23 mouse cellular contexts compared by ENCODE assay signal in the genomic region with DNA sequence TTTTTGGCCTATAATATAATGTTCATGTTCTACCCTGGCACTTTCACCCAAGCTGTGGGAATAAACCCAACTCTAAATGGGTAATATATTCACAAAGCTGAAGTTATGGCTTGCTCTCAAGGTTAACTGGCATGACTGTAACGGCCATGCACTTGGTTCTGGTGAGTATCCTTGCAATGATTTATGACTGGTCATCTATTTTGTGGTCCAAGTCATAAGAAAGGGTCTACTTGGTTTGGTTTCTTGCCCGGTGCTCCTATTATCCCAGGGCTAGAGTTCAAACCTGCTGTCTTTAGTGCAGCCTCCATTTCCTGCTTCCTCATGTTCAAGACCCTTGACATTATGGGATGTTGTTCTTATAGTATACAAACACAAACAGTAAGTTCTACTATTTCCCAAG. TPM values are rescaled to one million over a fixed set of nuclear protein-coding genes. Genes with fewer than 3 reads are reported as not detected.
DNase-seq lines count a peak whose midpoint lies in the region; ATAC-seq and TF ChIP-seq lines count a peak whose summit lies in the region.
"Had no signal": no experiment of that assay in that cellular context is flagged by ENCODE, and none has a peak within 500 bp of the region (broad histone marks: within the 10 kb centered on the region; RNA-seq: fewer than 3 reads in every experiment).

No protein-coding gene starts in this region.

- H3K27me3 ChIP-seq in kidney, embryonic 15.5 days: no peaks in the 10 kb centered on the region
- H3K27me3 ChIP-seq in kidney, adult 2 months (replicated peaks; ENCODE audit: control insufficient read depth, insufficient read depth, low read length): no peaks in the 10 kb centered on the region
- no peaks in the 10 kb centered on the region for H3K27me3 ChIP-seq in lung, postnatal 0 days (replicated peaks; ENCODE audit: insufficient read depth, low read length)
- no peaks in the 10 kb centered on the region for H3K27me3 ChIP-seq in intestine, postnatal 0 days (replicated peaks; ENCODE audit: control insufficient read depth, insufficient read depth, low read length)
- H3K27me3 ChIP-seq: embryonic facial prominence, embryonic 15.5 days; heart, embryonic 12.5 days had no signal

- no peak overlapping the region for H3K4me3 ChIP-seq in kidney, embryonic 15.5 days (replicated peaks)
- H3K4me3 ChIP-seq in kidney, adult 2 months (ENCODE audit: insufficient read depth, low read depth, low read length): no peak overlapping the region
- H3K4me3 ChIP-seq in lung, postnatal 0 days (ENCODE audit: low read depth, low read length): no peak overlapping the region
- no peak overlapping the region for H3K4me3 ChIP-seq in intestine, postnatal 0 days (ENCODE audit: low read depth, low read length)
- H3K4me3 ChIP-seq: embryonic facial prominence, embryonic 15.5 days; erythroblast, embryonic 14.5 days; forebrain, embryonic 10.5 days; gastrocnemius, adult 2 months; heart, embryonic 12.5 days; hindbrain, embryonic 10.5 days had no signal

- no peak overlapping the region for H3K4me2 ChIP-seq in kidney, embryonic 15.5 days
- no peak overlapping the region for H3K4me2 ChIP-seq in lung, postnatal 0 days (replicated peaks; ENCODE audit: low read depth, low read length)
- H3K4me2 ChIP-seq in intestine, postnatal 0 days (replicated peaks; ENCODE audit: low read depth): no peak overlapping the region
- H3K4me2 ChIP-seq: embryonic facial prominence, embryonic 15.5 days; heart, embryonic 12.5 days; hindbrain, embryonic 14.5 days had no signal

- peak; percentile 66; the same call in 1 of the 2 replicates for ATAC-seq in kidney, embryonic 15.5 days (replicated peaks; ENCODE audit: low FRiP score)
- no peak for ATAC-seq in lung, postnatal 0 days
- no peak for ATAC-seq in intestine, postnatal 0 days
- ATAC-seq: activated CD4-positive, CD25-positive, alpha-beta regulatory T cell, adult 4 months; forebrain, embryonic 14.5 days had no signal

- peak; percentile 59 for DNase-seq in adrenal gland, adult 2 months
- no peak for DNase-seq in adrenal gland, adult 18-20 months (ENCODE audit: low spot score in 2 of 2)
- DNase-seq in kidney, adult 2 months: no peak
- peak; percentile 13 for DNase-seq in adipocyte (ENCODE audit: low spot score)
- no peak for DNase-seq in lung, postnatal 0 days (ENCODE audit: low spot score)
- DNase-seq: cerebellum, adult 2 months; cerebellum, postnatal 14 days; embryo, embryonic 11 days; gastrocnemius, adult 2 months; gastrocnemius, postnatal 25 days had no signal

- 30% methylated on average over 2 of the region's 2 CpGs for WGBS in kidney, embryonic 15.5 days
- WGBS in kidney, adult 2 months: 22% methylated on average over 2 of the region's 2 CpGs
- 81% methylated on average over 2 of the region's 2 CpGs for WGBS in lung, postnatal 0 days
- WGBS in intestine, postnatal 0 days: 81% methylated on average over 2 of the region's 2 CpGs

- TF ChIP-seq POLR2A in kidney, adult 2 months (IDR thresholded peaks at IDR 0.05; ENCODE audit: low read depth, low read length): no peak

- peaks cover 44% of the 10 kb centered on the region for H3K36me3 ChIP-seq in kidney, embryonic 15.5 days
- no peaks in the 10 kb centered on the region for H3K36me3 ChIP-seq in kidney, adult 2 months (ENCODE audit: control insufficient read depth, insufficient read depth, low read length)
- 0 out of 2 replicates have a peak, but pooled peaks cover 6% of the 10 kb centered on the region for H3K36me3 ChIP-seq in lung, postnatal 0 days (ENCODE audit: insufficient read depth, low read length)
- peaks cover 9% of the 10 kb centered on the region for H3K36me3 ChIP-seq in intestine, postnatal 0 days (ENCODE audit: control insufficient read depth, insufficient read depth)

- no peaks in the 10 kb centered on the region for H3K9me3 ChIP-seq in kidney, embryonic 15.5 days (replicated peaks)
- no peaks in the 10 kb centered on the region for H3K9me3 ChIP-seq in lung, postnatal 0 days (ENCODE audit: low read length)
- H3K9me3 ChIP-seq in intestine, postnatal 0 days (ENCODE audit: control insufficient read depth): no peaks in the 10 kb centered on the region
- H3K9me3 ChIP-seq: embryonic facial prominence, embryonic 15.5 days; heart, embryonic 12.5 days had no signal

- TF ChIP-seq EP300 in lung, postnatal 0 days (IDR thresholded peaks at IDR 0.05): no peak

- H3K27ac ChIP-seq in kidney, embryonic 15.5 days: 0 out of 2 replicates have a peak overlapping the region, but pooled peaks have one; percentile 13
- no peak overlapping the region for H3K27ac ChIP-seq in kidney, adult 2 months (ENCODE audit: insufficient read depth, low read depth, low read length)
- no peak overlapping the region for H3K27ac ChIP-seq in lung, postnatal 0 days (ENCODE audit: low read length)
- no peak overlapping the region for H3K27ac ChIP-seq in intestine, postnatal 0 days (ENCODE audit: low read depth, low read length)
- H3K27ac ChIP-seq: embryonic facial prominence, embryonic 15.5 days; forebrain, embryonic 10.5 days; gastrocnemius, adult 2 months; hindbrain, embryonic 10.5 days; hindbrain, embryonic 14.5 days had no signal

- no peak for TF ChIP-seq CTCF in kidney, adult 2 months (conservative IDR thresholded peaks at IDR 0.05; ENCODE audit: insufficient read depth, insufficient read length, low read depth, low read length)
- TF ChIP-seq CTCF in lung, postnatal 0 days (IDR thresholded peaks at IDR 0.05): no peak
- TF ChIP-seq CTCF in intestine, postnatal 0 days (IDR thresholded peaks at IDR 0.05; ENCODE audit: low read depth): no peak

- no peak overlapping the region for H3K9ac ChIP-seq in kidney, embryonic 15.5 days
- H3K9ac ChIP-seq in lung, postnatal 0 days (replicated peaks; ENCODE audit: low read depth): no peak overlapping the region
- no peak overlapping the region for H3K9ac ChIP-seq in intestine, postnatal 0 days (ENCODE audit: low read depth, low read length)
- H3K9ac ChIP-seq: embryonic facial prominence, embryonic 15.5 days; heart, embryonic 12.5 days; hindbrain, embryonic 14.5 days had no signal

- peaks cover 4% of the 10 kb centered on the region for H3K4me1 ChIP-seq in kidney, embryonic 15.5 days
- H3K4me1 ChIP-seq in kidney, adult 2 months (ENCODE audit: control insufficient read depth, insufficient read depth, low read length): no peaks in the 10 kb centered on the region
- no peaks in the 10 kb centered on the region for H3K4me1 ChIP-seq in lung, postnatal 0 days (ENCODE audit: insufficient read depth, low read depth, low read length)
- H3K4me1 ChIP-seq in intestine, postnatal 0 days (replicated peaks; ENCODE audit: control insufficient read depth, insufficient read depth, low read length): no peaks in the 10 kb centered on the region
- H3K4me1 ChIP-seq: embryonic facial prominence, embryonic 15.5 days; forebrain, embryonic 10.5 days; heart, embryonic 12.5 days; hindbrain, embryonic 10.5 days had no signal

RNA-seq across cellular contexts. Expression of gene Angptl1, which starts 46.4 kb away (rescaled TPM):
- total RNA-seq in adrenal gland, adult 2 months (2021): 1 to 10 TPM; 4.7 to 6.1 TPM
- 1.2 and 3.0 TPM in 2 replicates for polyA plus RNA-seq in adrenal gland, adult 2 months (2012; rRNA removed)
- 1 to 10 TPM; 2.8 to 4.9 TPM for total RNA-seq in adrenal gland, adult 18-20 months (2021)
- 2.1 and 3.2 TPM in 2 replicates for polyA plus RNA-seq in kidney, embryonic 15.5 days (2015; fragmentation: Nextera tagmentation; extraction: Ambion mirVana)
- 0.49 and 0.75 TPM in 2 replicates for polyA plus RNA-seq in kidney, adult 2 months (2012; rRNA removed)
- 0.68 and 0.85 TPM in 2 replicates for polyA plus RNA-seq in lung, postnatal 0 days (2015; fragmentation: Nextera tagmentation; extraction: Ambion mirVana)
- polyA plus RNA-seq in intestine, postnatal 0 days (2015; fragmentation: Nextera tagmentation; extraction: Ambion mirVana): 18.8 and 20.9 TPM in 2 replicates
- total RNA-seq: common myeloid progenitor, adult 5-6 weeks; granulocyte monocyte progenitor cell, adult 5-6 weeks; MEL had no signal
- polyA plus RNA-seq: erythroblast, embryonic 14.5 days had no signal

RNA-seq across cellular contexts. Expression of gene Ralgps2, which starts 54.6 kb away (rescaled TPM):
- 10 to 100 TPM; 18.9 to 24.7 TPM for total RNA-seq in adrenal gland, adult 2 months (2021)
- polyA plus RNA-seq in adrenal gland, adult 2 months (2012; rRNA removed): 4.6 and 5.1 TPM in 2 replicates
- 10 to 100 TPM; 10.5 to 16.0 TPM for total RNA-seq in adrenal gland, adult 18-20 months (2021)
- 66.0 and 67.9 TPM in 2 replicates for polyA plus RNA-seq in kidney, embryonic 15.5 days (2015; fragmentation: Nextera tagmentation; extraction: Ambion mirVana)
- 4.5 and 5.9 TPM in 2 replicates for polyA plus RNA-seq in kidney, adult 2 months (2012; rRNA removed)
- polyA plus RNA-seq in lung, postnatal 0 days (2015; fragmentation: Nextera tagmentation; extraction: Ambion mirVana): 38.3 and 42.5 TPM in 2 replicates
- polyA plus RNA-seq in intestine, postnatal 0 days (2015; fragmentation: Nextera tagmentation; extraction: Ambion mirVana): 34.1 and 35.5 TPM in 2 replicates

Comparison
In these comparisons a context has a peak if more than half of its experiments do, and no peak if none do; other contexts are left out.
1. DNase-seq: peak in adrenal gland, adult 2 months (single experiment) and adipocyte (single experiment); none in adrenal gland, adult 18-20 months (0 of 2), kidney, adult 2 months (single experiment) and lung, postnatal 0 days (single experiment).